Mouse (Mus musculus): ENCODE measurements around the gene Uqcr11.

GRCm38 (mm10) chr10:80431570-80432386 lies 25.1 kb upstream of the Uqcr11 start:
- TF ChIP-seq CTCF (IDR thresholded peaks at IDR 0.05; ENCODE audit: low read depth) (no peak), EP300 (IDR thresholded peaks at IDR 0.05; ENCODE audit: low read depth) (no peak)

Measured in heart, postnatal 0 days (tissue).